Mouse (Mus musculus) embryo, embryonic 11.5 days (tissue): ENCODE data around the gene Cela1.

Experiments
- DNase-seq: peaks from one replicate; pipeline ENCODE4 v3.0.0-alpha.2; 2012; ENCODE audit warnings: low read depth, low spot score

The Cela1 gene

GRCm38 (mm10) chr15:100687430-100687971 is at the start of gene Cela1:
TSS of gene Cela1 (minus strand) at chr15:100687921.
- no peak for DNase-seq

- DNase-seq: no peak
These were observed 48.2 kb upstream of the Cela1 start for GRCm38 (mm10) chr15:100735953-100736300.

GRCm38 (mm10) chr15:100735095-100735952 is 47.6 kb upstream of the Cela1 start:
- DNase-seq: no peak

GRCm38 (mm10) chr15:100732580-100732979 is 44.9 kb upstream of the Cela1 start:
- no peak for DNase-seq

- no peak for DNase-seq
These were observed 43.4 kb upstream of the Cela1 start for GRCm38 (mm10) chr15:100731081-100731480.

GRCm38 (mm10) chr15:100729281-100729985 is 41.7 kb upstream of the Cela1 start, which contains the start of gene Galnt6:
TSS of gene Galnt6 (minus strand) at chr15:100729376.
- DNase-seq: no peak

- no peak for DNase-seq
These were observed 40.9 kb upstream of the Cela1 start for GRCm38 (mm10) chr15:100728586-100728985.

GRCm38 (mm10) chr15:100727834-100728233 is 40.1 kb upstream of the Cela1 start:
- no peak for DNase-seq

GRCm38 (mm10) chr15:100726721-100727120 is 39.0 kb upstream of the Cela1 start:
- no peak for DNase-seq

- DNase-seq: no peak
These were observed 35.8 kb upstream of the Cela1 start for GRCm38 (mm10) chr15:100723505-100723904.

- DNase-seq: no peak
These were observed 34.8 kb upstream of the Cela1 start for GRCm38 (mm10) chr15:100722564-100722963.

GRCm38 (mm10) chr15:100722026-100722425 is 34.3 kb upstream of the Cela1 start:
- no peak for DNase-seq

GRCm38 (mm10) chr15:100721445-100721844 is 33.7 kb upstream of the Cela1 start:
- DNase-seq: no peak

GRCm38 (mm10) chr15:100720066-100720465 is 32.3 kb upstream of the Cela1 start:
- DNase-seq: no peak

- no peak for DNase-seq
These were observed 31.5 kb upstream of the Cela1 start for GRCm38 (mm10) chr15:100719217-100719616.

GRCm38 (mm10) chr15:100718572-100718971 is 30.9 kb upstream of the Cela1 start:
- DNase-seq: no peak

GRCm38 (mm10) chr15:100717933-100718332 is 30.2 kb upstream of the Cela1 start:
- no peak for DNase-seq

GRCm38 (mm10) chr15:100715399-100715993 is 27.8 kb upstream of the Cela1 start:
- no peak for DNase-seq

GRCm38 (mm10) chr15:100714470-100714869 is 26.7 kb upstream of the Cela1 start:
- no peak for DNase-seq

GRCm38 (mm10) chr15:100710838-100711237 is 23.1 kb upstream of the Cela1 start:
- DNase-seq: no peak

GRCm38 (mm10) chr15:100708433-100709078 is 20.8 kb upstream of the Cela1 start:
- DNase-seq: no peak

GRCm38 (mm10) chr15:100706226-100706625 is 18.5 kb upstream of the Cela1 start:
- no peak for DNase-seq
